Mouse (Mus musculus): ENCODE data around the gene 4930544D05Rik. TPM values are rescaled to one million over a fixed set of nuclear protein-coding genes. Genes with fewer than 3 reads are reported as not detected.
A peak's percentile ranks its signal among the peaks of the same experiment; 100 is the strongest.
"Not testable (repeated sequence)": the region's sequence is repeated elsewhere in the genome, so short reads cannot be mapped to it uniquely, and the experiment has no call there.

4930544D05Rik gene
- polyA plus RNA-seq (2012), result not detected in 2 replicates

- TF ChIP-seq TAL1 (IDR thresholded peaks at IDR 0.05; ENCODE audit: low read length), result no peak
- TF ChIP-seq GATA1 (IDR thresholded peaks at IDR 0.05; ENCODE audit: low read length), result no peak
- H3K4me3 ChIP-seq (replicated peaks), result peak within 1 kb of the TSS; percentile 61
- peaks cover 21% of the 10 kb centered on the region for H3K4me1 ChIP-seq (ENCODE audit: control insufficient read depth)
- H3K9me3 ChIP-seq (ENCODE audit: control insufficient read depth, low read length), result no peaks in the 10 kb centered on the region
- H3K27me3 ChIP-seq (ENCODE audit: control insufficient read depth), result peaks cover 7% of the 10 kb centered on the region
- H3K36me3 ChIP-seq (ENCODE audit: control insufficient read depth), result peaks cover 22% of the 10 kb centered on the region
Measured at GRCm38 (mm10) chr11:70615516-70616093, at the start of gene 4930544D05Rik. TSS of gene 4930544D05Rik (plus strand) at chr11:70615848.

DNA sequence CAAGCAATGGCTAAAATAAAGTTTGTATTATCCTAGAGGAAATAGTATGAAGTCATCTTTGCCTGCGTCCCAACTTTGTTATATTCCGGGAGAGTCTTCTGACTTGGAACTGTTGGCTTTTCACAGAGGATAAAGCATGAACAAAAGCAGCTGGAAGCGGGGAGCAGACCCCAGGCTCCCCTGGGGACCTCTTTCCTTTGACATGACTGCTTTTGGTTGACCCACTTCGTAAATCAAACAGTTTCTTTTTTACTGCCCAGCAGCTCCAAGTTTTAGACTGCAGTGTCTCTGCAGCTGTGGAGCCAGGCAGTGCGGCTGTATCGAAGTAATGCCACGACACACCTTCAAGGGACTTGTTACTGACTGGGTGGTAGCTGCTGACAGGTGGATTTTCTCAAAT lies 49.1 kb upstream of the 4930544D05Rik start:
- Histone ChIP-seq H3K4me1 (ENCODE audit: control insufficient read depth) (peaks cover 66% of the 10 kb centered on the region), H3K9me3 (ENCODE audit: control insufficient read depth, low read length) (no peaks in the 10 kb centered on the region), H3K4me3 (replicated peaks) (no peak overlapping the region), H3K27me3 (ENCODE audit: control insufficient read depth) (no peaks in the 10 kb centered on the region), H3K36me3 (ENCODE audit: control insufficient read depth) (peaks cover 13% of the 10 kb centered on the region)
- no peak for TF ChIP-seq TAL1 (IDR thresholded peaks at IDR 0.05; ENCODE audit: low read length)
- TF ChIP-seq GATA1 (IDR thresholded peaks at IDR 0.05; ENCODE audit: low read length), result no peak

DNA sequence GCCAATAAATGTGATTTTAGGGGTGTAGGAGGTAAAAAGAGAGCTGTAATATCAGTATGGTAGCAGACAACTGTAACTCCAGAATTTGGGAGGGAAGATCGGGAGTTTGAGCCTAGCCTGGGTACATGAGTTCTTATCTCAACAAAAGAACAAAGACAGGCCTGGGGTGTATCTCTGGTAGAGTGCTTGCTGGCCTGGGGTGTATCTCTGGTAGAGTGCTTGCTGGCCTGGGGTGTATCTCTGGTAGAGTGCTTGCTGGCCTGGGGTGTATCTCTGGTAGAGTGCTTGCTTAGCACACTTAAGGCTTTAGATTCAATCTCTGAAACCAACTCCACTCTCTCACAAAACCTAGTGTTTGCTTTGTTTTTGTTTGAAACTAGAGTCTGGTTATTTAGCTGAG lies 45.0 kb upstream of the 4930544D05Rik start:
- Histone ChIP-seq H3K4me1 (ENCODE audit: control insufficient read depth) (peaks cover 48% of the 10 kb centered on the region), H3K36me3 (ENCODE audit: control insufficient read depth) (peaks cover 13% of the 10 kb centered on the region)
- not testable (repeated sequence) for H3K4me3 ChIP-seq (replicated peaks); H3K9me3 ChIP-seq (ENCODE audit: control insufficient read depth, low read length); H3K27me3 ChIP-seq (ENCODE audit: control insufficient read depth)

GRCm38 (mm10) chr11:70571641-70572040 lies 44.0 kb upstream of the 4930544D05Rik start:
- Histone ChIP-seq H3K36me3 (ENCODE audit: control insufficient read depth) (peaks cover 13% of the 10 kb centered on the region), H3K9me3 (ENCODE audit: control insufficient read depth, low read length) (no peaks in the 10 kb centered on the region), H3K4me3 (replicated peaks) (no peak overlapping the region), H3K27me3 (ENCODE audit: control insufficient read depth) (no peaks in the 10 kb centered on the region), H3K4me1 (ENCODE audit: control insufficient read depth) (peaks cover 48% of the 10 kb centered on the region)
- TF ChIP-seq GATA1 (IDR thresholded peaks at IDR 0.05; ENCODE audit: low read length) (no peak), TAL1 (IDR thresholded peaks at IDR 0.05; ENCODE audit: low read length) (no peak)

DNA sequence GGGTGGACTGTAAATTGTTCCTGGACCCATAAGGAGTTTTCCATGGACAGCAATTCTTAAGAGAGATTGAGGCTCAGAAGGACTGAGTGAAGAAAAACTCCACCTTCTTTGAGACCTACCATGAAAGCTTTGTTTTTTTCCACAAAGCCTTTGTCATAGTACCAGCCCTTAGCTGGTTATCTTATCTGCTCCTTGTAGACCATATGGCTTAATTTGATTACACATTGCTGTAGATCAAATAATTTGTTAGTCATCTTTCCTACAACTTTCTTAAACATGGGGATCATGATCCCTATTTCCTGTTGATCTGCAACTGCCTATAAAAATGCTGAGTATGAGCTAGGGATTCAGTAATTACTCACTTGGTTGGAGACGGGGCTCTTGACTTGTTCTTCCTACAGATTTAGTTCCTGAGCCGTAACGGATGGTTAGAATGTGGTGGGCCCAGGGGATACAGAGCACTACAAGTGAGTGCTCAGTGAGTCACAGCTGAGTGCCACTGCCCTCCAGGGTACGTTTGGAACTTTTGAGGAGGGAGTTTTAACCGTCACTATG lies 43.2 kb upstream of the 4930544D05Rik start:
- Histone ChIP-seq H3K36me3 (ENCODE audit: control insufficient read depth) (peaks cover 8% of the 10 kb centered on the region), H3K4me1 (ENCODE audit: control insufficient read depth) (peaks cover 48% of the 10 kb centered on the region), H3K4me3 (replicated peaks) (no peak overlapping the region), H3K9me3 (ENCODE audit: control insufficient read depth, low read length) (no peaks in the 10 kb centered on the region), H3K27me3 (ENCODE audit: control insufficient read depth) (no peaks in the 10 kb centered on the region)
- TF ChIP-seq TAL1 (IDR thresholded peaks at IDR 0.05; ENCODE audit: low read length) (no peak), GATA1 (IDR thresholded peaks at IDR 0.05; ENCODE audit: low read length) (no peak)

DNA sequence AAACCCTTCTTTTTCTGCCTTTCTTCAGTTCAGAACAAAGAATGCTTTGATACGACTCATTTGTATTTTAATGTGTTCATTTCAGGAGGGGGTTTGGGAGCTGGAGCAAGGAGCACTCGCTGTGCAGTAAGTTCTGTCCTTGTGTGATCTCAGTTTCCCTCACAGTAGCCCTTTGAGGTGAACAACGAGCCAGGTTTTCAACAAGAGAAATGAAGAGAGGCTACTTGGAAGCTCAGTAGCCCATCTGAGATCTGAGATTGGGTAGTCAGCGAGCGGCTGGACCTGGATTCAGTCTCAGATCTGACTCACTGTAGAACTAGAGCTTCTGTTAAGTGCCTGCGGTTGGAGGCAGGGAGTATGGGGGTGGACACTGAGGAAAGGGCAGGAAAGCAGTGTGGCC lies 41.8 kb upstream of the 4930544D05Rik start:
- no peak for TF ChIP-seq GATA1 (IDR thresholded peaks at IDR 0.05; ENCODE audit: low read length)
- TF ChIP-seq TAL1 (IDR thresholded peaks at IDR 0.05; ENCODE audit: low read length), result no peak
- Histone ChIP-seq H3K4me1 (ENCODE audit: control insufficient read depth) (peaks cover 49% of the 10 kb centered on the region), H3K36me3 (ENCODE audit: control insufficient read depth) (no peaks in the 10 kb centered on the region; the same call in none of the 2 replicates)

GRCm38 (mm10) chr11:70577201-70577600 lies 38.4 kb upstream of the 4930544D05Rik start:
- no peak overlapping the region for H3K4me3 ChIP-seq (replicated peaks)
- no peaks in the 10 kb centered on the region; the same call in none of the 2 replicates for H3K36me3 ChIP-seq (ENCODE audit: control insufficient read depth)
- H3K27me3 ChIP-seq (ENCODE audit: control insufficient read depth), result no peaks in the 10 kb centered on the region
- H3K4me1 ChIP-seq (ENCODE audit: control insufficient read depth), result peaks cover 25% of the 10 kb centered on the region
- TF ChIP-seq TAL1 (IDR thresholded peaks at IDR 0.05; ENCODE audit: low read length) (no peak), GATA1 (IDR thresholded peaks at IDR 0.05; ENCODE audit: low read length) (no peak)
- no peaks in the 10 kb centered on the region for H3K9me3 ChIP-seq (ENCODE audit: control insufficient read depth, low read length)

More for the DNA sequence above, 41.8 kb upstream of the 4930544D05Rik start:
- Histone ChIP-seq H3K9me3 (ENCODE audit: control insufficient read depth, low read length) (no peaks in the 10 kb centered on the region), H3K4me3 (replicated peaks) (no peak overlapping the region), H3K27me3 (ENCODE audit: control insufficient read depth) (no peaks in the 10 kb centered on the region)

- TF ChIP-seq GATA1 (IDR thresholded peaks at IDR 0.05; ENCODE audit: low read length), result no peak
- TF ChIP-seq TAL1 (IDR thresholded peaks at IDR 0.05; ENCODE audit: low read length), result no peak
- H3K4me1 ChIP-seq (ENCODE audit: control insufficient read depth), result peaks cover 15% of the 10 kb centered on the region
- H3K9me3 ChIP-seq (ENCODE audit: control insufficient read depth, low read length), result no peaks in the 10 kb centered on the region
- H3K36me3 ChIP-seq (ENCODE audit: control insufficient read depth), result no peaks in the 10 kb centered on the region; the same call in none of the 2 replicates
- H3K27me3 ChIP-seq (ENCODE audit: control insufficient read depth), result no peaks in the 10 kb centered on the region
- no peak overlapping the region for H3K4me3 ChIP-seq (replicated peaks)
Measured at GRCm38 (mm10) chr11:70578962-70579361, 36.7 kb upstream of the 4930544D05Rik start.

DNA sequence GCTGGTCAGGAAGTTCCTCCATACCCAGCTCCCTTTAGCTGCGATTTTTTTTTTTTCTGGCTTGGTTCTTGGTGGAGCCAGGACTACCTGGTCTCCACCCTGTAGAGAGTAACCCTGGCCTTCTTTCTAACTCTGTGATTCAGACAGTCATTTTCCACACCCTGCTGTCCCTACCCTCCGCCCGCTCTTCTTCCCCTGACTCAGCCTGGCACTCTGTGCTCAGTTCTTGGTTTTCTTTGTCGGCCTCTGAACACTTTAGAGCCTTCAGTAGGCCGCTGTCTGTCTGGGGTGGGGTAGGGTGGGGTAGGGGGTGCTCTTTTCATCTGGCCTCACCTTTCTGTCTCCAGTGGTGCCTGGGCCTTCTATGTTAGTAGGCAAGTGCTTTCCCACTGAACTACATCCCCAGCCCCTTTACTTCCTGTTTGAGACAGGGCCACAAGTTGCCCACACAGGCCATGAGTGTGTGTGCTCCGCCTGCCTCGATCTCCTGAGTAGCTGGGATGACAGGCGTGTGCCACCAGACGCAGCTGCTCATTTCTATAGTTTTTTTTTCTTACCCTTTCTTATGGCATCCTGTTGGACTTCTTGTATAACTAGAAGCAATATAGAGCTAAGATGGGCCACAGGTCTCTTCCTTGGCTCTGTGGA lies 35.8 kb upstream of the 4930544D05Rik start:
- no peaks in the 10 kb centered on the region for H3K27me3 ChIP-seq (ENCODE audit: control insufficient read depth)
- H3K4me1 ChIP-seq (ENCODE audit: control insufficient read depth), result peaks cover 15% of the 10 kb centered on the region
- H3K36me3 ChIP-seq (ENCODE audit: control insufficient read depth), result no peaks in the 10 kb centered on the region; the same call in none of the 2 replicates
- TF ChIP-seq GATA1 (IDR thresholded peaks at IDR 0.05; ENCODE audit: low read length), result no peak
- no peak for TF ChIP-seq TAL1 (IDR thresholded peaks at IDR 0.05; ENCODE audit: low read length)
- H3K4me3 ChIP-seq (replicated peaks), result no peak overlapping the region
- H3K9me3 ChIP-seq (ENCODE audit: control insufficient read depth, low read length), result no peaks in the 10 kb centered on the region
